1 mouse cellular context compared by ENCODE assay signal in genomic region chr1:182149966-182150365, GRCm38 (mm10).
TF ChIP-seq lines count a peak whose summit lies in the region.

No protein-coding gene starts in this region.

TF ChIP-seq in MEL, 35 proteins besides CTCF, POLR2A, EP300 and RAD21 (continued from another document):
- TF ChIP-seq MAX (IDR thresholded peaks at IDR 0.05; ENCODE audit: low read length), result peak; percentile 36; the same call in 1 of the 2 replicates
